Mouse (Mus musculus): ENCODE measurements around the gene Lmntd1.

GRCm38 (mm10) chr6:145370302-145370701, 243.8 kb downstream of the Lmntd1 start:
- TF ChIP-seq CTCF (IDR thresholded peaks at IDR 0.05; ENCODE audit: low read depth, low read length) (no peak), POLR2A (IDR thresholded peaks at IDR 0.05; ENCODE audit: borderline replicate concordance, low read depth, low read length) (no peak)
